Mouse (Mus musculus) embryonic facial prominence, embryonic 10.5 days (tissue): Measurements from ENCODE around the gene Gm10577. TPM values are rescaled to one million over a fixed set of nuclear protein-coding genes. Genes with fewer than 3 reads are reported as not detected.

Experiments
- DNase-seq: peaks from one replicate; pipeline ENCODE4 v3.0.0-alpha.2; 2017; ENCODE audit warnings: low spot score
- H3K27ac ChIP-seq: fragments of 300-500 bp; sonication (generic); replicated peaks from 2 replicates; pipeline ENCODE4 v1.5.1; 2016; ENCODE audit warnings: mild to moderate bottlenecking
- H3K27me3 ChIP-seq: fragments of 300-500 bp; sonication (generic); replicated peaks from 2 replicates; pipeline ENCODE4 v1.6.1; 2016; ENCODE audit warnings: low read depth, mild to moderate bottlenecking; ENCODE audit not compliant: poor library complexity, severe bottlenecking
- H3K36me3 ChIP-seq: fragments of 300-500 bp; sonication (generic); replicated peaks from 2 replicates; pipeline ENCODE4 v1.6.1; 2016; ENCODE audit warnings: mild to moderate bottlenecking, moderate library complexity
- H3K4me1 ChIP-seq: fragments of 300-500 bp; sonication (generic); 2 replicates; pipeline ENCODE4 v1.6.1; 2016
- H3K4me3 ChIP-seq: fragments of 300-500 bp; sonication (generic); 2 replicates; pipeline ENCODE4 v1.5.1; 2016; ENCODE audit warnings: mild to moderate bottlenecking, moderate library complexity
- H3K9me3 ChIP-seq: fragments of 300-500 bp; sonication (generic); 2 replicates; pipeline ENCODE4 v1.6.1; 2016; ENCODE audit warnings: mild to moderate bottlenecking
- WGBS: fragments of 180-500 bp; shearing (Covaris S2); methylation state at CpG from one replicate; pipeline ENCODE4 v1.1.7; 2016; 5-methylcytosine and 5-hydroxymethylcytosine counted together
- polyA plus RNA-seq: library from polyadenylated mRNA; unstranded; fragments of >200 nt; fragmentation: Nextera tagmentation; extraction: Ambion mirVana; gene quantifications from 2 replicates; pipeline ENCODE4 v1.2.1, GENCODE M21; 2016

The Gm10577 gene
- polyA plus RNA-seq, 1 experiment from 2014 or later: not detected

DNA sequence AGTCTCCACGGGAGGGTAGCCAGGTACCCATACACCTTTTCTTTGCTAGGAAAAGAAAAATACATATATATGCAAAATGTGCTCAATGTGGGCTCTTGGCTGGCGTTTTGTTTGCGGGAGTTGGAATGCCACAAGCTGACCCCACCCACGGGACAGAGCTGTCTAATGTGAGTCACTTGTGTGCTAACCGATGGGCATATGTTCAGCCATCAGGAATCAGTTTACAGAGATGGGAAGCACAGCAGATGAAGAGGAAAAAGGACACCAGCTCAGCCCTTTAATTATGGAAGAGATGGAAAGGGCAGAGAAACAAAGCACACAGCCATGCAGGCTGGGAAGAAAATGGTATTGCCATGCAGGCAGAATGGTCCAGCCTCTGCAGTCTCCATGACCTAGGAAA, 6.1 kb upstream of the Gm10577 start:
- no peak for DNase-seq
- 75% methylated on average over 5 of the region's 5 CpGs for WGBS

GRCm38 (mm10) chr4:101017806-101018205, 2.7 kb downstream of the Gm10577 start:
- no peak overlapping the region for H3K4me3 ChIP-seq
- DNase-seq: no peak
- no peaks in the 10 kb centered on the region for H3K4me1 ChIP-seq
- H3K9me3 ChIP-seq: peaks cover 9% of the 10 kb centered on the region
- no peaks in the 10 kb centered on the region for H3K36me3 ChIP-seq
- no peak overlapping the region for H3K27ac ChIP-seq
- WGBS: 93% methylated on average over 4 of the region's 4 CpGs
- H3K27me3 ChIP-seq: no peaks in the 10 kb centered on the region

More for the DNA sequence above, 6.1 kb upstream of the Gm10577 start:
- H3K27me3 ChIP-seq: no peaks in the 10 kb centered on the region
- peaks cover 9% of the 10 kb centered on the region for H3K9me3 ChIP-seq
- no peaks in the 10 kb centered on the region for H3K4me1 ChIP-seq
- no peak overlapping the region for H3K4me3 ChIP-seq
- no peaks in the 10 kb centered on the region for H3K36me3 ChIP-seq
- no peak overlapping the region for H3K27ac ChIP-seq

DNA sequence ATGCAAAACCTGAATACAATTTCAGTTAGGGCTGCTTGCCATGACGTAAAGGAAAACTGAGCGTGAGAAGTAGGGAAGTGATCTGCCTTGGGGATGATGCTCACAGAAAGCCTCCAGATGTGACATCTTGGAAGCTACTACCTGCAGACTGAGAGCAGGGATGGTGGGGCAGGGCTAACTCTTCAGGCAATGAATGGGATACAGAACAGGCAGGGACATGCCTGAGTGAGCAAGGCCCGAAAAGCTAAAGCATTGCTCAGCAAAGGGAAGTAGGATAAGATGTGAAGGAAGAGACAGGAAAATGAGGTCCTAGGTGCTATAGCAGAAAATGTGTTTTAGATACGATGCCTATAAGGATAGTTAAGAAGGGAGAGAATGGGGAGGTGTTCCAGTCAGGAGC, 11.4 kb downstream of the Gm10577 start:
- DNase-seq: no peak
- Histone ChIP-seq H3K27me3 (no peaks in the 10 kb centered on the region), H3K4me3 (no peak overlapping the region), H3K9me3 (no peaks in the 10 kb centered on the region), H3K36me3 (peaks cover 26% of the 10 kb centered on the region), H3K27ac (no peak overlapping the region), H3K4me1 (no peaks in the 10 kb centered on the region)
- WGBS: 85% methylated on average over 4 of the region's 4 CpGs

GRCm38 (mm10) chr4:101008362-101008769, 12.1 kb downstream of the Gm10577 start:
- Histone ChIP-seq H3K27me3 (no peaks in the 10 kb centered on the region), H3K4me3 (no peak overlapping the region), H3K4me1 (no peaks in the 10 kb centered on the region), H3K36me3 (peaks cover 33% of the 10 kb centered on the region), H3K27ac (no peak overlapping the region), H3K9me3 (no peaks in the 10 kb centered on the region)
- 70% methylated on average over 5 of the region's 5 CpGs for WGBS
- no peak for DNase-seq

- WGBS: 94% methylated on average over 16 of the region's 16 CpGs
- H3K36me3 ChIP-seq: peaks cover 77% of the 10 kb centered on the region
- H3K27ac ChIP-seq: no peak overlapping the region
- no peak for DNase-seq
- H3K27me3 ChIP-seq: no peaks in the 10 kb centered on the region
- no peaks in the 10 kb centered on the region for H3K9me3 ChIP-seq
- no peaks in the 10 kb centered on the region for H3K4me1 ChIP-seq
- H3K4me3 ChIP-seq: no peak overlapping the region
Observed at GRCm38 (mm10) chr4:101002961-101003360, 17.5 kb downstream of the Gm10577 start.

- no peak overlapping the region for H3K4me3 ChIP-seq
- H3K36me3 ChIP-seq: peaks cover 80% of the 10 kb centered on the region
- DNase-seq: no peak
- 90% methylated on average over 6 of the region's 6 CpGs for WGBS
- H3K27me3 ChIP-seq: no peaks in the 10 kb centered on the region
- H3K27ac ChIP-seq: no peak overlapping the region
- H3K4me1 ChIP-seq: no peaks in the 10 kb centered on the region
- H3K9me3 ChIP-seq: no peaks in the 10 kb centered on the region
Observed at GRCm38 (mm10) chr4:101001073-101001472, 19.4 kb downstream of the Gm10577 start.

DNA sequence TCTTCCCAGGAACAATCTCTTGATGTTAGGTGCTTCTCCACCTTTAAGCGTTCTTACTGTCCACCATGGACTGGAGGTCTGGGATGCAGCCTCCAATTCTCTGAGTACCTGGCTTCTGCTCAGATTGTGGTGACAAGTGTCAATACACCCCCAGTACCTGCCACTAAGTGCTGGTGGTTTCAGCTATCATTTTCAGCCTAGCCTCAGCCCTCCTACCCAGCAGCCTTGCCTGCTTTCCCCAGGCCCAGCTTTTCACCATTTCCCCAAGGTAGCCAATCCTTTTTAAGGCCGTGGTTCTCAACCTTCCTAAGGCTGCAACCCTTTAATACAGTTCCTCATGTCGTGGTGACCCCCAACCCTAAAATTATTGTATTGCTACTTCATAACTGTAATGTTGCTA, 19.9 kb downstream of the Gm10577 start:
- WGBS: 95% methylated on average over 3 of the region's 3 CpGs
- no peak overlapping the region for H3K27ac ChIP-seq
- no peaks in the 10 kb centered on the region for H3K27me3 ChIP-seq
- no peak for DNase-seq
- no peaks in the 10 kb centered on the region for H3K9me3 ChIP-seq
- no peak overlapping the region for H3K4me3 ChIP-seq
- no peaks in the 10 kb centered on the region for H3K4me1 ChIP-seq
- H3K36me3 ChIP-seq: peaks cover 77% of the 10 kb centered on the region

DNA sequence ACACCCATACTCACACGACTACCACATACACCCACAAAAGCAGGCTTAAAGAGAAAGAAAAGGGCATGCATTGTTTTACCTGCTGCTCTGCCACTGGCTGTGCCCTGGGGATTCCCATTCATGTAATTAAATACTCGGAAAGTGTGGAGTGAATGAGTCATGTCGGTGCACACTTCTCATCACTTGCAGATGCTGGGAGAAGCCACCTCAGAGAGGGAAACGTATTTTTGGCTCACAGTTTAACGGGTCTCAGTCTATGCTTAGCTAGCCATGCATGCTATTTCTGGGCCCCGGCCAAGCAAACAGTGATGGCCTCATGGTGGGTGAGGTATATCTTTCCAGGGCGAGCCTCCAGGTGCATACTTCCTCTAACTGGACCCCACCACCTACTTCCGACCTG, 21.6 kb downstream of the Gm10577 start:
- Histone ChIP-seq H3K27me3 (no peaks in the 10 kb centered on the region), H3K27ac (no peak overlapping the region), H3K36me3 (peaks cover 76% of the 10 kb centered on the region), H3K4me1 (0 out of 2 replicates have a peak, but pooled peaks cover 4% of the 10 kb centered on the region), H3K4me3 (no peak overlapping the region), H3K9me3 (no peaks in the 10 kb centered on the region)
- WGBS: 84% methylated on average over 8 of the region's 8 CpGs
- DNase-seq: no peak

DNA sequence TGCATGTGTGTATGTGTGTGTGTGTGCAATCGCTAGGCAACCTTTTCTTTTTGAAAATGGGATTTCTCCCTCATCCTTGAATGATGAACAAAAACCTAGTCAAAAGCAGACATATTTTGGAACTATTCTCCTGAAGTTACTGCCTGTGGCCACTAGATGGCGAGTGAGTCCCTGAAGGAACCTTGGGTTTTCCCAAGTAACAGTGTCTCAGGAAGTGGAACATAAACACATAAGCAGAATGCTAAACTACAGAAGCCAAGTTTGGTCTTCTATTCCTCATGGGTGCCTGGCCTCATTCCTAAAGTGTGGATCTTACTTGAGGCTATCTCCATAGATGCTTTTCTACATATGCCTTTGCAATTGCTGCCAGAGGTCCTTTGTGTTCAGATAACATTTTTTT, 22.4 kb downstream of the Gm10577 start:
- peaks cover 76% of the 10 kb centered on the region for H3K36me3 ChIP-seq
- H3K27ac ChIP-seq: no peak overlapping the region
- H3K9me3 ChIP-seq: no peaks in the 10 kb centered on the region
- WGBS: 22% methylated on average over 2 of the region's 2 CpGs
- H3K4me3 ChIP-seq: no peak overlapping the region
- DNase-seq: peak; percentile 54
- 0 out of 2 replicates have a peak, but pooled peaks cover 4% of the 10 kb centered on the region for H3K4me1 ChIP-seq
- no peaks in the 10 kb centered on the region for H3K27me3 ChIP-seq

DNA sequence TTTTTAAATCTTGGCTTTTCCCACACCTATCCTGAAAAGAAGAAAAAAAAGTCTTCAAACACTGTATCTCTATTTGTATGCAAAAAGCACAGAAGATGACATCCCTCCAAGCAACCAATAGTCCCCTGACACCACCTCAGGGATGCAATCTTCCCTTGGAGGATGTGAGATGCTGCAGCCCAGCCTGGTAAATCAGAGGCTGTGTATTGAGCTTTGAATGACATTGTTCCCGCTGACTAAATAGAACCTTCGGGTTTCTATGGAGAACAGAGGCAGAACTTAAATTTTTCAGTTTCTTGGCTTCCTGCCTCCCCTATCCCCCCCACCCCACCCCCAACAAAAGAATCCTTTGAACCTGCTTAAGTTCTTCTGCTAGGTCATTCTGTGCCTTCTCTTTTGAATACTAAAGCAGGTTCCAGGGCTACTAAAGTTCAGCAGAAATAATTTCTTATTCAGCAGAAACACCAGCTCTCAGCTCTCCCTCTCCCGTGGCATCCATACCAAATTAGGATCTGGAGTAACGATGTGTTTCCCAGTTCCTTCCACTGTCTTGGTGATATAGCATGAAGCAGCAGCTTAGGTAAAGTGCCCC, 24.3 kb downstream of the Gm10577 start:
- DNase-seq: no peak
- Histone ChIP-seq H3K9me3 (no peaks in the 10 kb centered on the region), H3K4me3 (no peak overlapping the region), H3K36me3 (peaks cover 76% of the 10 kb centered on the region), H3K27ac (no peak overlapping the region), H3K27me3 (no peaks in the 10 kb centered on the region), H3K4me1 (0 out of 2 replicates have a peak, but pooled peaks cover 4% of the 10 kb centered on the region)
- 90% methylated on average over 4 of the region's 4 CpGs for WGBS

GRCm38 (mm10) chr4:100995617-100996016, 24.9 kb downstream of the Gm10577 start:
- Histone ChIP-seq H3K4me3 (no peak overlapping the region), H3K4me1 (0 out of 2 replicates have a peak, but pooled peaks cover 6% of the 10 kb centered on the region), H3K36me3 (peaks cover 76% of the 10 kb centered on the region), H3K27ac (no peak overlapping the region), H3K27me3 (no peaks in the 10 kb centered on the region), H3K9me3 (no peaks in the 10 kb centered on the region)
- DNase-seq: no peak
- 89% methylated on average over 5 of the region's 5 CpGs for WGBS

- no peaks in the 10 kb centered on the region for H3K9me3 ChIP-seq
- H3K27ac ChIP-seq: no peak overlapping the region; the same call in 1 of the 2 replicates
- peaks cover 81% of the 10 kb centered on the region for H3K36me3 ChIP-seq
- no peaks in the 10 kb centered on the region for H3K27me3 ChIP-seq
- DNase-seq: peak; percentile 20
- H3K4me1 ChIP-seq: peaks cover 14% of the 10 kb centered on the region; the same call in 1 of the 2 replicates
- 72% methylated on average over 18 of the region's 18 CpGs for WGBS
- H3K4me3 ChIP-seq: no peak overlapping the region
Observed at GRCm38 (mm10) chr4:100994442-100995255, 25.8 kb downstream of the Gm10577 start.

GRCm38 (mm10) chr4:100992086-100992485, 28.4 kb downstream of the Gm10577 start:
- Histone ChIP-seq H3K4me3 (no peak overlapping the region), H3K9me3 (no peaks in the 10 kb centered on the region), H3K27me3 (no peaks in the 10 kb centered on the region), H3K36me3 (peaks cover 91% of the 10 kb centered on the region), H3K27ac (no peak overlapping the region), H3K4me1 (peaks cover 16% of the 10 kb centered on the region; the same call in 1 of the 2 replicates)
- WGBS: 87% methylated on average over 6 of the region's 6 CpGs
- no peak for DNase-seq
